Mouse (Mus musculus): ENCODE measurements around the gene Gm20695.
A peak's percentile ranks its signal among the peaks of the same experiment; 100 is the strongest.
"Not testable (repeated sequence)": the region's sequence is repeated elsewhere in the genome, so short reads cannot be mapped to it uniquely, and the experiment has no call there.

Gm20695 gene

GRCm38 (mm10) chr16:3884201-3885064 lies at the start of gene Gm20695, which contains the start of gene Zfp597:
Gm20695 (plus strand) TSS chr16:3884648.
Zfp597 (minus strand) TSS chr16:3884561.
- DNase-seq = peak; percentile 95

- no peak for DNase-seq
Measured at GRCm38 (mm10) chr16:3835461-3835860, 49.0 kb upstream of the Gm20695 start.

- peak; percentile 37 for DNase-seq
Measured at GRCm38 (mm10) chr16:3839157-3839885, 45.1 kb upstream of the Gm20695 start.

DNA sequence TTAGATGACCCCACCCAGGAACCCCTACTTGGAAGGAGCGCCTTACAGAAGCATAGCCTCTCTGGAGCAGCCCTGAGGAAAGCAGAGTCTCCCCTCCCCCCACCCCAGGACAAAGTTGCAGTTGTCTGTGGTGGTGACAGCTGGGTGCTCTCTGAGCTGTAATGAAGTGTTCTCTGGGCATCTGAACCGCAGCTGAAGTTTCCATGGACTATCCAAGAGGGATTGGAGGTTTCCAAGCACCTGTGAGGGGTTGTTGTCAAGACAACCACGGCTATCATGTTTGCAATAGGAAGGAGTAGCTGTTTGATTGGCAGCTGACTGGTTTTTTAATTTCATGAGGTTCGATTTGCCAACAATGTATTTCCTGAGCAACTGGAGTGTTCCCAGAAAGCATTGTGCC lies 41.5 kb upstream of the Gm20695 start:
- no peak for DNase-seq

DNA sequence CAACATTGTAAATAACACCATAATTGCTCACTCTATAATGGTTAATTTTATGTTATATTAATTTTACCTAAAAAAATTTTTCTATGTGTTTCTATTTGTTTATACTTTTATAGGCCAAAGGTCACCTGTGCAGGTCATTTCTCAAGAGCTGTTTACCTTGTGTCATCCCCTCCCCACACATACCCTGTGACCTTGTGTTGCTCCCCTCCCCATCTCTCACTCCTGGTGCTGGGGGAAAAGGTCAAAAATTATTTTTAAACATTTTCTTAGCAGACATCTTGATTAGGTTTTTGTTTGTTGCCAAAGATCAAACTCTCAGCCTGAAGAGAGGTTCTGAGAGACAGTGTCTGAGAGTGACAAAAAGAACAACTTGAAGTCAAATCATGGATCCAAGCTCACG lies 40.7 kb upstream of the Gm20695 start:
- DNase-seq = no peak

DNA sequence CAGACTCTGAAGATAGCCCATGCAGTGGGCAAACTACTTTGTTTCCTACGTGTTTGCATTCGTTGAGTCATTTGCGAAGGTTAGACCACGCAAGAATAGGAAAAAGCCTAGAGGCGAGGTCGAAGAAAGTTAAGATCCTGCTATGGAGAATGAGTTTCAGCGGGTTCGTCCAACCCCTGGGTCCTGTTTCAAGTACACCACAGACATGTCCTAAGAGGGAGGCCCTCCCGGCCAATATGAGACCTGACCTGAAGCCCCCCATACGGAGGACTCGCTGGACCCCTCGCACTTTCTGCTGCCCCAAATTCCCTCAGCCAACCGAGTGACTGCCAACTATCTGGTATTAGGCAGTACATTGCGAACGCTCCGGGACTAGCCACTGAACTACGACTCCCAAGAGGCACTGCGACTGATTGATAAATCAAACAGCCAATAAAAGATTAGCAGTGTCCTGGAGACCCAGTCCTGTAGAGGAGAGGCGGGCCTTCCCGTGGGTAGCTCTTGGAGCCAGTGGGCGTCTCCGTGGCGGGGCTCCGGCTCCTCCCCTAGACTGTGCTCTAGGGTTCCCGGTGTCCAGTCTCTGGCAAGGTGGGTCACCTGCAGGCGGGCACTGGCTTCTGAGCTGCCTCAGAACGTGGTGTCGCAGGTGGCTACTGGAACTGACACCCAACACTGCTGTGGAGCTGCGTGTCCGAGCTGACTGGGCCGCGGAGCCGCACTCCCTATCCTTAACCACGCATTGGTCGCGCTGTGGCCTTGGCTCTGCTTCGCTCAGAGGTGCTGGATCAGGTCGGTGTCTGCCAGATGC lies 37.5 kb upstream of the Gm20695 start, which contains the start of gene Zfp174:
TSS of gene Zfp174 (plus strand) at position 558 of the 808 bp plus-strand sequence.
- peak; percentile 93 for DNase-seq

GRCm38 (mm10) chr16:3847871-3848270 lies 36.6 kb upstream of the Gm20695 start:
- DNase-seq = peak; percentile 16

DNA sequence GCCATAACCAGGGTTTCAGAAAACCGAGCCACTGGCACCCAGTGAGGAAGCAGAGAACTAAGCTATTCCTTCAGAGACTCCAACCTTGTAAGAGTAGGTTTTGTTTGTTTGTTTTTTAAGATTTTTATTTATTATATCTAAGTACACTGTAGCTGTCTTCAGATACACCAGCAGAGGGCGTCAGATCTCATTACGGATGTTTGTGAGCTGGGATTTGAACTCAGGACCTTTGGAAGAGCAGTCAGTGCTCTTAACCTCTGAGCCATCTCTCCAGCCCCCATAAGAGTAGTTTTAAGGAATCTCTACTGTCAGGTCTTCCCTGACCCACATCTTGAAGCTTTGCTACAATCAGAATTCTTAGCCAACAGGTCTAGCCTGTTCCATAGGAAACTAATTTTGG lies 36.0 kb upstream of the Gm20695 start:
- no peak for DNase-seq

DNA sequence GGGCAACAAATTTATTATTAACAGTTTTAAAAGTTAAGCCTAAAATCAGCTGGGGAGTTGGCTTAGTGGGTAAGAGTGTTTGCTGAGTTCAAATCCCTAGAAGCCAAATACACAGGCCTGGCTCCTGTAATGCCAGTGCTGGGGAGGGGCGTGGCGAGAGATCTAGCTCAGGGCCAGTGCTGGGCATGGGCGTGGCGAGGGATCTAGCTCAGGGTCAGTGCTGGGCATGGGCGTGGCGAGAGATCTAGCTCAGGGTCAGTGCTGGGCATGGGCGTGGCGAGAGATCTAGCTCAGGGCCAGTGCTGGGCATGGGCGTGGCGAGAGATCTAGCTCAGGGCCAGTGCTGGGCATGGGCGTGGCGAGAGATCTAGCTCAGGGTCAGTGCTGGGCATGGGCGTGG lies 33.1 kb upstream of the Gm20695 start:
- DNase-seq = not testable (repeated sequence)

- DNase-seq = no peak
Measured at GRCm38 (mm10) chr16:3852586-3852985, 31.9 kb upstream of the Gm20695 start.

- no peak for DNase-seq
Measured at GRCm38 (mm10) chr16:3854437-3855182, 29.8 kb upstream of the Gm20695 start.

DNA sequence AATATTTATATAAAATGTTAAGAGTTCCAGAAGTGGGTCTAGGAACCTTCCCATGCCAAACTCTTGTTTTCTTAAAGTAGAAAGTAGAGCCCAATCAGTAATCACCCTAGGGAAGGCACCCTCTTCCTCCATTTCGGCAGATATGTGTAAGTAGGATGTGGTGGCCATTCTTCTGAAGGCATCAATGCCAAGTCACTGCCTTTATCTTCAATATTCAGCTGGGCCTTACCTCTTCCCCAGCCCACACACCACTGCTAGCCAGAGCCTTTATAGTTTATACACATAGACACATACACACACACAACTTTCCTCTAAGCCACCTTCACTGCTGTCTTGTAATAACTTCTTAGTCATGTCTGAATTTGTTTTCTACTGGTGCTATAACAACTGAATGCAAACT lies 28.7 kb upstream of the Gm20695 start:
- DNase-seq = no peak

DNA sequence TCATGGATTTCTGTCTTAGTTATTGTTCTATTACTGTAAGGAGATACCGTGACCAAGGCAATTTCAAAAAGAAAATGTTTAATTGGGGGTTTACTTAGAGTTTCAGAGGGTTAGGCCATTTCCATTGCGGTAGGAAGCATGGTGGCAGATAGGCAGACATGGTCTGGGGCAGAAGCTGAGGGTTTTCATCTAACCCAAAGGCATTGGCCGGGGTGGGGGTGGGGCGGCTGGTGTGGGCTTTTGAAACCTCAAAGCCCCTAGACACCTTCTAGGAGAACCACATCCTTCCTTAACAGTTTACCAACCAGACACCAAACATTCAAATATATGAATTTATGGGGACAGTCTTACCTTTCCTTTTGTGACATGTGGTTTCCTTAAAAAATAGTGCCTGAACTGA lies 25.2 kb upstream of the Gm20695 start:
- no peak for DNase-seq

- no peak for DNase-seq
Measured at GRCm38 (mm10) chr16:3871815-3872214, 12.6 kb upstream of the Gm20695 start.

GRCm38 (mm10) chr16:3872216-3873047 lies 12.0 kb upstream of the Gm20695 start, which contains the start of gene Naa60:
Naa60 (plus strand) TSS chr16:3872375.
- DNase-seq = peak; percentile 95

GRCm38 (mm10) chr16:3876346-3876745 lies 8.1 kb upstream of the Gm20695 start:
- DNase-seq = no peak

GRCm38 (mm10) chr16:3885065-3885670 lies 720 bp downstream of the Gm20695 start:
- DNase-seq = no peak

DNA sequence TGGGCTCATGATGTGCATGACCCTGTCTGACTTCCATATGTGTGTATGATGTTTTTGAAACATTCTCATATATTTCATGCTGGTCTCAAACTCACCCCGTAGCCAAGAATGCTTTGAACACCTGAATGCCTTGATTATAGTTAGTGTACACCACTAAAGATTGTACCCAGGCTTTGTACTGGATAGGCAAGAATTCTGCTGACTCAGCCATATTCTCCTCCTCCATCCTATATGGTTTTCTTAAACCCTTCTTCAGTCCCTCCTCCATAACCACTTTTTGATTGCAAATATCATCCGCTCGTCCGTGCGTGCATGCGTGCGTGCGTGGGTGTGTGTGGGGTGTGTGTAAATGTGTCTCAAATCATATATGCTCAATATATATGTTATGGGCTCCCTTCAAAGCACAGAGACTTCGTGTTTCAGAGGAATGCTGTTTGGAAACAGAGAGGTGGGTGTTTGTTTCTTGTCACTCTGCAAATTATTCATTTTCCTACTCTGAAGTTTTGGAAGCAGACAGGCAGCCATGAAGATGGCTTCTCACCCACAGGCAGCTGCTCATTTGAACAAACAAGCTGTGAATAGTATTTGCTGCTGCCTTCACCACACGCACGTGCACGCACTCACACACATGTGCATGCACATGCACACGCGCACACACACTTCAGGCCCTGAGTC lies 7.3 kb downstream of the Gm20695 start:
- DNase-seq = no peak

GRCm38 (mm10) chr16:3893739-3894138 lies 9.3 kb downstream of the Gm20695 start:
- no peak for DNase-seq

GRCm38 (mm10) chr16:3895173-3895792 lies 10.8 kb downstream of the Gm20695 start:
- DNase-seq = peak; percentile 62
